Mouse (Mus musculus) telencephalon, adult 2 months (tissue): ENCODE data around the gene Sobp.

Source experiments
- DNase-seq: peaks from one replicate; pipeline ENCODE4 v3.0.0-alpha.2; 2011; ENCODE audit warnings: low read depth, low spot score

The Sobp gene

DNA sequence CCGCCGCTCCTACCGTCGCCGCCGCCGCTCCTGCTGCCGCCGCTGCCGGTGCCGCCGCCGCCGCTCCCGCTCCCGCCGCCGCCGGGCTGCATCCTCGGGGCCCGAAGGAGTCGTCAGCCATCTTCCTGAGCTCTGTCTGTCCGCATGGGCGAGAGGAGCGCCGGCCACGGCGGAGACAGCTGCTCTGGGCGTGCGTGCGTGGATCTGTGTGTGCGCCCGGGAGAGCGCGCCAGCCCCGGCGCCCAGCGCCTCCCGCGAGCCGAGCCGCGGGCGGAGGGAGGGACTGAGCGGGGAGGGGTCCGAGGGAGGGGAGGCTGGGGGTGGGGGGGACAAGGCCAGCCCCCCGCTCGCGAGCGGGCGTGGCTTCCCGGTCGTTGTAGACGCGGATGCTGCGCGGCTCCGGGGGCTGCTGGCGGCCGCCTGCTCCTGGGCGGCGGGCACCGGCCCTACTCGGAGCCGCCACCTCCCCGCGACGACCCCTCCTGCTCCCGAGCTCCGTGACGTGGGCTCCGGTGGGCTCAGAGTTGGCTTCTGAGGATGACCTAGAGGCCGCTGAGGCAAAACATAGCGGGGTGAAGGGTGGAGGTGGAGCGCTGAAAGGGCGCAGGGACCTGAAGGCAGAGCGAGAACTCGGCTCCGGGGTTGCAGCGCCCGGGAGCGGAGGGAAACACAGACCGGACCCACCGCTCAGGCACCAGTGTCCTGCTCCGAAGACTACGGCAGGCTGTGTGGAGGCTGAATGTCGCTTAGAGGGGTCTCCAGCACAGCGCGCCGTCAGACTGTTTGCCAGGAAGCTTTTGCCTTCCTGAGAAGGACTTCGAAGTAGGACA is at the start of gene Sobp, which contains the start of gene 9030612E09Rik:
Sobp (minus strand) TSS at position 205 of the 830 bp plus-strand sequence.
9030612E09Rik (plus strand) TSS at position 379 of the 830 bp plus-strand sequence.
- peak; percentile 58 for DNase-seq

DNA sequence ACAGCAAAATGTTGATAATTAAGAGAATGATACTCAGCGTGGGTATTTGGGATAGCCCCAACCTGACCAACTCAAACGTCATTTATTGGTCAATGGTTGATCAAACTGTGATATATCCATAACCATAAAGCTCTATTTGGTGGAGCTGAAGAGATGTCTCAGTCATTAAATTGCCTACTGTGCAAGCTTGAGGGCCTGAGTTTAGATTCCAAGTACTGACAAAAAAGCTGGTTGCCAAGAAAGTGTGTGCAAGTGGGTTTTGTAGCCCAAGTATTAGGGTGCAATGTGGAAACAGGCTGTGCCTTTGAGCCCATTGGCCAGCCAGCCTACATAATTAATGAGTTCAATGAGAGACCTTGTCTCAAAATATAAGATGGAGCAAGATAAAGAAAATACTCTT is 49.1 kb upstream of the Sobp start:
- no peak for DNase-seq

DNA sequence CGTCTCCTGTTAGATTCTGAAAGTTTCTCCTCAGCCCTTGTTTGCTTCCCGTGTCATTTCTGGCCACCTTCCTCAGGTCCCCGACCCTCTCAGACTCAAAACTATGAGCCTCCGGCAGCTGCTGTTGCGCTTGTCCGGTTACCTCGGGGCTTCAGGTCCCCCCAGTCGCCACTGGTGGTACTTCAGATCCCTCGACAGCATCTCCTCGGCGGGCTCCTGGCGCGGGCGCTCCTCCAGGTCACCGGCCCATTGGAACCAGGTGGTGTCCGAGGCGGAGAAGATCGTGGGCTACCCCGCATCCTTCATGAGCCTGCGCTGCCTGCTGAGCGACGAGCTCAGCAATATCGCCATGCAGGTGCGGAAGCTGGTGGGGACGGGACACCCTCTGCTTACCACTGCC is 47.3 kb upstream of the Sobp start:
- no peak for DNase-seq

DNA sequence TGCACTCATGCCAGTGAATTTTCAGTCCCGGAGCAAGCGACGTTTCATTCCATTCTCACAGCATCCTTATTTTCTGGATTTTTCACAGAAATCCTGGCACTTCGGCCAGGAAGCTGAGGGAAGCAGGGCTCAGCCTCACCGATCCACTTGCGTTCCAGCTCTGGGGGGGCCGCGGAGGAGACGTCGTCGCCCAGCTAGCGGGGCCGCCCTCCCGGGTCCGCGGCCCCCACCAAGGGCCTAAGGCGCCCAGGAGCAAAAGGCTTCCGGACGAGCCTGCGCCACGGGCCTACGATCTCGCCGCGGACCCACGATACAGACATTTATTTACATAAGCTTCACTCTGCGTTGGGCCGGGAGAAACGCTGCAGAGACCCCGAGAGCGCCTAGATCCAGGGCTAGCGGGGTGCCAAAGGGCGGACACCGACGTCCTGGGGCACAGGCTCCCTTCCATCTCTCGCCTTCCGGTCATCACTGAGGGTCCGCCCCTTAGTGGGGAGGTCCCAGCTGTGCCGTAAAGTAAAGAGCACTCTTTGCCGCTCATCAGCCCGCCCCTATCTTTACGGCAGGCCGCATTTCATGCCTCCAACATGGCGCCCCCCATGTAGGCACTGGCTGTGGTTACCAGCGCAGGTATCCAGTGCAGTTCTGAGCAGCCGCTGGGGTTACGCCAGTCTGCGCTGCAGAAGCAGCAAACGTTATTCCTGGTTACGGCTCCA is 46.7 kb upstream of the Sobp start, which contains the start of gene Pdss2:
Pdss2 (plus strand) TSS at position 577 of the 716 bp plus-strand sequence.
- peak; percentile 95 for DNase-seq

DNA sequence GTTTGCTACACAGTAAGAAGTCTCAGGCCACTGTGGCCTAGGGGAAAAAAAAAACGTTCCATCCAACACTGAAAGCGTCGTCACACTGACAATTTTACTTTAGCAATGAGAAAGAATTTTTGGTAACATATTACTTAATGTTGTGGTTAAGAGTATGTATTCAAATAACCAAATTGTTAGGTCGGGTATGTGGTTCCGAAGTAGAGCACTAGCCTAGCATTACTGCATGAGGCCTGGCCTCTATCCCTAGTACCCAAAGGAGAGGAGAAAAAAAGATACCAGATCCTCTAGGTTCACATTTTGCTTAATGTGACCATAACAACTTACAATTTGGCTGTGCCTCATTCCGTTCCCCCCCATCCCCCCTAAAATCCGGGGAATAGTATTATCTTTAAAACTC is 46.1 kb upstream of the Sobp start:
- peak; percentile 9 for DNase-seq

DNA sequence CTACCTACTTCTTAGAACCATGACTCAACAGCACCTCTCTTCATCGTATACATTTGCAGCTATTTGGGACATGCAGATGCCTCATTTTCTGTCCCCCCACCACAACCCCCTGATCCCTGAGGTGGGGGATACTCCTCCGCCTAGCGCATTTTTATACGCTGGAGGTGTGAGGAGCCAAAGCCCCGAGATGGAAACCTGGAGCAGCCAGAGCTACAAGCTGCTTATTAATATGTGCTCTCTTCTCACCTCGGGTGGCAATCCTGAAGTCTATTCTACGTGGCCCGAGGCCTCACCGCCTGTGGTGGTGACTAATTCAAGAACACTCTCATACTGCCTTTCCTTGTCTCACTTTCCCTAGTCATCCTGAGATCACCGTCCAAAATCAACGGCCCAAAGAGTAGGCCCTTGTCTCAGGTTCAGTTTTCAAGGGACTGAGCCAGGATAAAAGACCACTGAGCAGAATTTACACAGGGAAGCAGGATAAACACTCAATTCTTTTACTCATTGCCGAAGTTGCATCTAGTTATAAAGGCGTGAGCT is 43.1 kb upstream of the Sobp start:
- no peak for DNase-seq

DNA sequence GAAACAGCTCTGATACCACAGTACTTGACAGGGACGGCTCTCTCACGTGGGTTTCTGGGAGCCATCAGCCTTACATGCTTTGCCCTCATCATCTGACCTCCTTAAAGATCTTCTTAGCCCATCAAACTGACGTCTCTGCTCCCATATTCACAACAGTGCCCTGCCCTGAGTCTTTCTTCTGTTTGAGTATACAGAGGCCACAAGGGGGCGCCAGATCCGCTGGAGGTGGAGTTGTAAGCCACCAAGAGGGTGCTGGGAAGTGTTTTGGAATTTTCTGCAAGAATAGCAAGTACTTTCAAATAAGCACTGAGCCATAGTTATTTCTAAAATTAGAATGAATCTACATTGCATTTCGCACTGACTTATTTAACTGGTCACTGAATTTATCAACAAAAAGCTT is 37.5 kb upstream of the Sobp start:
- DNase-seq, result no peak

DNA sequence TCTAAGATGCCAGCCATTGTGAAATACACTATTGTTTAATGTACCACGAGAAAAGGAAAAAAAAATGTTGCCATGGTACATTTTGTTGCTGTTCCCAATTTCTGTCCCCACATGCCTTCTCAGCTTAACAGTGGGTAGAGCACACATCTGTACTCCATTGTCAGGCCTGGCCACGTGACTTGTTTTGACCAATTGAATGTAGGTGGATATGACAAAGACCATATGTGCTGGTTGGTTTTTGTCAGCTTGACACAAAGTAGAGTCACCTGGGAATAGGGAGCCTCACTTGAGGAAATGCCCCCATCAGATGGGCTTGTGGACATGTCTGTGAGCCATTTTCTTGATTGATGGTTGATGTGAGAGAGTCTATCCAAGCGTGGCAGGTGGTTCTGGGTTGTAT is 29.5 kb upstream of the Sobp start:
- DNase-seq, result no peak

DNA sequence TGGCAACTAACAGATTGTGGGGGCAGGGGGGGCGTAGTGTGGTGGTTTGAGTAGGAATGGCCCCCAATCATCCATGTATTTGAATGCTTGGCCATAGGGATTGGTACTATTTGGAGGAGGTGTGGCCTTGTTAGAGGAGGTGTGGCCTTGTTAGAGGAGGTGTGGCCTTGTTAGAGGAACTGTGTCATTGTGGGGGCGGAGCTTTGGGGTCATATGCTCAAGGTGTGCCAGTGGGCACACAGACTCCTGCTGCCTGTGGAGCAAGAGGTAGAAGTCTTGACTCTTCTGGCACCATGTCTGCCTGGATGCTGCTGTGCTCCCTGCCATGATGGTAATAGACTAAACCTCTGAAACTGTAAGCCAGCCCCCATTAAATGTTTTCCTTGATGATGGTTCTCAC is 25.9 kb upstream of the Sobp start:
- DNase-seq, result no peak

DNA sequence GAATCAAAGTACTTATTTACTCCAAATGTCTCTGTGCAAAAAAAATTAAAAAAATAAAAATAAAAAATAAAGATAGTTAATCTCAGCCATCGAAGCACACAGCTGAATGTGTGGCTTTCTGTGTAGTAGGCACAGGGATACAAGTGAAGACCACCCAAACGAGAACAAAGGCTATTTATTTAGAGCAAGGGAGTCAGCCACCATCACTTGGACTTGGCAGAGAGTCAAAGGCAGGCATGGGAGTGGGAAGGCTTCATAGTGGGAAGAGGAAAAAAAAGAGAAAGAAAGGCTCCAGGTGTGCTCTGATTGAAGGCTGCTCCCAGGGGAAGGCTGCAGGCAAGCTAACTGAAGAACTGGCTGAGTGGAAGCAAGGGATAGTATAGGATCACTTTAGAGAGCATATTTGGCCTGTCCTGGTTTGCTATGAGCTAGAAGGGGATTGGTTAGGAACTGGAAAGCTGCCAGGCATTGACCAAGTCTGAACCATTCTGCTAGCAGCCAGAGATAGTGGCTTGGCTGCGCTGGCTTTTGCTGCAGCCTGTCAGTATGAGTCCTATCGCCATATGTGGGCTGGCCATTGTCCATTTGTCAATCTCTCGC is 6.1 kb upstream of the Sobp start:
- no peak for DNase-seq

DNA sequence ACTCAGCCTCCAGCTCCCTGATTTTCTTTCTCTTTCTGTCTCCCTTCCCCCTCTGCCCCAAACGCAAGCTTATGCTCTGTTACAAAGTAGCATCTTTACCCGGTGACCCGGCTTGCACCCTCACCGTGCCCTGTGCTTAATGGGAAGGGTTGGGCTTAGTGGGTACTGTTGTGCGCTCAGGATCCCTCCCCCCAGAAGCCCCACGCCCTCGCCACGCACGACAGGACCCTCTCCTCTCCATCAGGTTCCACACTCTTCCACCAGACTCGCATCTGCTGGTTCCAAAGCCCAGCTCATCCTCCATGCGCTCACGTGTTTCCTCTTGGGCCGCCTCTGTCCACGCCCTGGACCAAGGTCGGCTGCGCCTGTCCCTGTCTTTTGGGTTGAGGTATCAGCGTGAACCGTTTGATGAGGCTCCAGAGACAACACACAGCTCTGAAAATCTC is 849 bp upstream of the Sobp start:
- peak; percentile 34 for DNase-seq

DNA sequence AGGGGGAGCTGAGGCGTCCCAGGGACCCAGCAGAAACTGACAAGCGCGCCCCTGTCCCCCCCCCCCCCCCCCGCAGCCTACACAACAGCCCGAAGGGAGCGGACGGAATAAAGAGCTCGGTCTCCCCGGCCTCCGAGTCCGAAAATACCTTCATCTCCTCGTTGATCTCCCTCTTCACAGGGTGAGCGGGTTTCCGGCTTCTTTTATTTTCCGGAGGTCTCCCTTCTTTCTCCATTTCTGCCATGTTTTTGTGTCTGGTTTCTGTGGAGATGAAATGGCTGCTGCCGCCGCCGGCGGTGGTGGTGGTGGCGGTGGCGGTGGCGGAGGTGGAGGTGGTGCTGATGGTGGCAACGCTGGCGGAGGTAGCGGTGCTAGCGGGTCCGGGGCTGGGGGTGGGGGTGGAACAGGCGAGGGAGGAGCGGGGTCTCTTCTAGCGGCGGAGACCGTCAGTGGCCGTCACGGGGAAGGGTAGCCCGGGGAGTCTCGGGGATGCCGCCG is 453 bp downstream of the Sobp start:
- no peak for DNase-seq

DNA sequence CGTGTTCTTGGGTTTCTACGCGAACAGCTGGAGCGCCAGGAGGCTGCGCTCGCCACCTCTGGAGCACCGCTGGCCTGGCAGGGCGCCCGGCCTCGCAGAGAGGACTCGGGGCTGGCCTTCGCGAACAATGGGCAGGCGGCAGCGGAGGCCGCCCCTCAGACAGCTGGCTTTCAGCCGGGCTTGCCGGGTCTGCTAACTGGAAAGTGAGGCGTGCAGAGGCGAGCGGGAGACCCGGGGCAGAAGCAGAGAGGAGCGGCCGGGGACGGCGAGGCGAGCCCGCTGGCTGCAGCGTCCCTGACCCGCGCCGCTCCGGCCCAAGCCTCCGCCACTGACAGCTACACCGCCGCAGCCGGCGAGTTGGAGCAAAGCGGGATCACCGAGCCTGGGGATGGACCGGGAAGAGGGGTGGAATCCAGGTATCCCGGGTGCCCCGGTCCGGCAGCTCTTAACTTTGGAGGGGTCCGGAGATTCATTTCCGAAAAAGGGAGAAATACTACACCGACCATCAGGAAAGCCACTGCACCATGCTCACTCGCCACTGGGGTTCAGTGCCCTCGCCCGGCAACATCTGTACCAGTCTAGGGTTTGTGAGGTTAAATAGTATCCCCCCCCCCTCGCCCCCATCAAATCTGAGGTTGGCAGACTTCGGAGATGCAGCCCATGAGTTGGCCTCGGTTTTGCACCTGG is 1.0 kb downstream of the Sobp start:
- DNase-seq, result no peak

DNA sequence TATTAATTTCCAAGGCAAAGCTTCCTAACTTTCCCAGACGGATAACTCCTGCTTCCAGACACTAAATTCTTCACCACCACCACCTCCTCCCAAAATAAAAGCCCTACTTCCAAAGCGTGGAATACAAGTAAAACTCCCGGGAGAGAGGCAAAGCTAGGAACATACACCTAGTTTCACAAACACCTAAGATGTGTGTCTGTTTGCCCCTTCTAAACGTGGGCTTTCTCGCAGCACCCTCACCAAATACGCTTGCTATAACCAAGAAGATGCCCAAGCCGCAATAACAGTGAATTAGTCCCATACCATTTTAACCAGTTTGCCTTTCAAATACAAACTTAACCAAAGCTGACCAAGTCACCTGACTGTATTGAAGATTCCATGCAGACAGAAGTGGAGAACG is 1.8 kb downstream of the Sobp start:
- no peak for DNase-seq

DNA sequence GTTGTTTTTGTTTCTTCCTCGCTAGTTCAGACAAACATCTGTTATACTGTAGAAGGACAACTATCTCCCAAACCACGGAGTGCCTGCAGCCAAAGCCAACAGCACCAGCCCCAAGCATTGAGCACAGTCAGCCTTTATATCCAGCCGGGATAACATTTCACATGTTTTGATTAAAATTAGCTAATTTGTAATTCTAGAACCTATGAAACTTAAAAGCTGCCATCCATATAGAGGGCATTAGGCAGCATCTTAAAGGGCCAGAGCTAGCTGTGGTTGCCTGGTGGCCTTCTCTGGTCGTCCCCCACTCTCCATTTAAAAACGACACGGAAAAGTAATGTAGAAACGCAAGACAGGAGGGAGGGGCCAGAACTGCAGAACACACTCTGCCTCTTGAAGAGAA is 2.3 kb downstream of the Sobp start:
- no peak for DNase-seq

DNA sequence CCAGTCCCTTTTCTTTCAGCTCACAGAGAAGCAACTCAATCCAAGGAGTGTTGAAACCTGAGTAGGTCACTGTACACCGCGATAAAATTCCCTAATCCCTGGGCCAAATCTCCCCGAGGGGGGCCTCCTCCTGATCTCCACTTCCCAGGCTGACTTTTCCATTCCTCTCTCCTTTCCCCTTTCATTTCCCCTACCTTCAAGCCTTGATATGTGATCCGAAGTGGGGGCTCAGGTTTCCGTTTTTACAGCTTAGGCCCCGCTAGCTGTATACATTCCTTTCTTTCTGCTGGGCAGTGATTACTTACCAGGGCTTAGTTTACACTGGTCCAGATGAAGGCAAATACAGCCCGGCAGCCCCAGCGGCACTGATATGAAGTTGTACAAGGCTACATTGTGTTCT is 3.2 kb downstream of the Sobp start:
- no peak for DNase-seq

DNA sequence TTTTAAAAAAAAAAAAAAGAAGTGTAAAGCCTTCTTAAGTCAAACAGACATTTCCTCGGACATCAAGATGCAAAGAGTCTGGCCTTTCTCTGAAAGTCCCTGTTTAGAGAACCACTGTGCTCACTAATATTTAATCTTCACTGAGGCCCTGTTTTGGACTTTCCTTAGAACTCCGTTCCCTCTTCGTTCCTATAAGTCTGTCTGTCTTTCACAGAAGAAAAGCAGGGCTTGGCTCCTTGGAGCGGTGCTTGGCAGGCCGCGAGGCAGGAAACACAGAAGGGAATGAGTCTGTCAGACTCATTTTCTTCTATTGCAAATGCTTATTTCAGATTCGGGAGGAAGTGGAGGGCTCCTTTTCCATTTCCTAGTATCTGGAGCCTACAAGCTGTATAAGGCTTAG is 5.5 kb downstream of the Sobp start:
- DNase-seq, result no peak

DNA sequence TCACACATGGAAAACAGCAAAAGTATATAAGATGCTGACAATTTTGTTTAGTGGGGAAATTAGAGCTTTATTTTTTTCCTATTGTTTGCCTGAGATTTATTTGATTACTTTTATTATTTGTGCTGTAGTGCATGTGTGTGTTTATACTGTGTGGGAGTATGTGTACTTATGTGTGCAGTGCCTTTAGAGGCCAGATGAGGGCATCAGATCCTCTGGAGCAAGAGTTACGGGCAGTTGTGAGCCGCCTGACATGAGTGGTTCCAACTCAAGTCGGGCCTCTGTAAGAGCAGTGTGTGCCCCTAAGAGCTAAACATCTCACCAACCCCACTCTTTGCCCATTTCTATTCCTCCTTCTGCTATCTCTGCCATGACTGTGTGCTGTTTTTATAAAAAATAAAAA is 7.5 kb downstream of the Sobp start:
- DNase-seq, result no peak

DNA sequence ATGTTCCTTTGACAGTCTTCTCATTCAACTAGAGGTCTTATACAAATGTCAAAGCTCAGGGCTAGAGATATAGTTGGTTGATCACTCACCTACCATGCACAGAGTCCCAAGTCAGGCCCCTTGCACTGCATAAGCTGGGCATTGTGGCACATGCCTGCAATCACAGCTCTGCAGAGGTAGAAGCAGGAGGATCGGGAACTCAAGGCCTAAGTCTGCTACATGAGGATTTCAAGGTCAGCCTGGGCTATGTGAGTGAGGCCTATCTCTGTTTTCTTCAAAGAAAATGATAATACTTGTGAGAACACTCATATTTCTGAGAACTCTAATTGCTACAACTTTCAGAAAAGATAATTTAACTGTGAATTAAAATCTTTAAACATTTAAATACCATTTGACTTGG is 8.2 kb downstream of the Sobp start:
- DNase-seq, result no peak

DNA sequence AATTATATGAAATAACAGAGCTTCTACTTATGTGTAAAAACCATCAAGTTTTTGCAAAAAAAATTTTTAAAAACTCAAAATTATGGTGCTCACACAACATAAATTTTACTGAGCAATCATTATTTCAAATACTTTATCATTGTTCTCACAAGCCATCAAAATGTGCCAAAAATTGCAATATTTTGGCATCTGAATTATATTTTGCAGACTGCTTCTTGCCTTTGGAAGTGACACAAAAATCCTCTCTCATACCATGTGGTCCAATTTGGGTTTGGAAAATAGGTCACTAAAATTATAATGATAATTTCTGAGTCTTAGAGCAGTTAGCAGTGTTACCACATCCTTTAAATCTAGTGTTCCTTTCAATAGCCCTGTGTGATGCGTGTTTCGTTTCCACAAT is 9.9 kb downstream of the Sobp start:
- no peak for DNase-seq

DNA sequence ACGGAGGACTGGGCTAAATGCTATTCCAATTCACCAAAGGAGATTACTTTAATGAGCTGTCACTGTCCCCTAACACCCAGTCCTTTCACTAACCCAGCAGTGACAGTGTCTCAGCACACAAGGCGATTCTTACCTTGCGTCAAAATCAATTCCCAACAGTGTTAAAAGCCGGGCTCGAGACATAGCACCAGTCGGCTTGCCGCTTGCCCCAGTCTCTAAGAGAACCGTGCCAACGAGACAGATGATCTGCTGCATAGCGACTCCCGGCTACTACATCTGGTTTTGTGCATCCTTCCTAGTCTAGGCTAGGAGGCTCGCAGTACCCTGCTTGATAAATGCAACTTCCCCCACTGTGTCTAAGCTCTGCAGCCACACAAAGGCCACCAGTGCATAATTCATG is 12.0 kb downstream of the Sobp start:
- no peak for DNase-seq
